Mouse (Mus musculus) limb, embryonic 10.5 days (tissue): Measurements from ENCODE around the gene Nsd1. TPM values are rescaled to one million over a fixed set of nuclear protein-coding genes. Genes with fewer than 3 reads are reported as not detected.

Experiments
- DNase-seq: peaks from one replicate; pipeline ENCODE4 v3.0.0-alpha.2; 2017; ENCODE audit warnings: low spot score
- H3K27ac ChIP-seq: fragments of 300-500 bp; sonication (generic); 2 replicates; pipeline ENCODE4 v1.5.1; 2016; ENCODE audit warnings: mild to moderate bottlenecking
- H3K27me3 ChIP-seq: fragments of 300-500 bp; sonication (generic); 2 replicates; pipeline ENCODE4 v1.6.1; 2016; ENCODE audit warnings: low read depth, mild to moderate bottlenecking; ENCODE audit not compliant: poor library complexity, severe bottlenecking
- H3K36me3 ChIP-seq: fragments of 300-500 bp; sonication (generic); 2 replicates; pipeline ENCODE4 v1.6.1; 2016; ENCODE audit warnings: mild to moderate bottlenecking, moderate library complexity
- H3K4me1 ChIP-seq: fragments of 300-500 bp; sonication (generic); 2 replicates; pipeline ENCODE4 v1.6.1; 2016
- H3K4me3 ChIP-seq: fragments of 300-500 bp; sonication (generic); 2 replicates; pipeline ENCODE4 v1.5.1; 2016; ENCODE audit warnings: mild to moderate bottlenecking, moderate library complexity
- H3K9me3 ChIP-seq: fragments of 300-500 bp; sonication (generic); replicated peaks from 2 replicates; pipeline ENCODE4 v1.6.1; 2016; ENCODE audit warnings: mild to moderate bottlenecking
- WGBS: fragments of 180-500 bp; shearing (Covaris S2); methylation state at CpG from one replicate; pipeline ENCODE4 v1.1.7; 2016; 5-methylcytosine and 5-hydroxymethylcytosine counted together
- polyA plus RNA-seq: library from polyadenylated mRNA; unstranded; fragments of >200 nt; fragmentation: Nextera tagmentation; extraction: Ambion mirVana; gene quantifications from 2 replicates; pipeline ENCODE4 v1.2.1, GENCODE M21; 2016

Gene Nsd1
- polyA plus RNA-seq, 1 experiment from 2014 or later: 69.1 TPM

DNA sequence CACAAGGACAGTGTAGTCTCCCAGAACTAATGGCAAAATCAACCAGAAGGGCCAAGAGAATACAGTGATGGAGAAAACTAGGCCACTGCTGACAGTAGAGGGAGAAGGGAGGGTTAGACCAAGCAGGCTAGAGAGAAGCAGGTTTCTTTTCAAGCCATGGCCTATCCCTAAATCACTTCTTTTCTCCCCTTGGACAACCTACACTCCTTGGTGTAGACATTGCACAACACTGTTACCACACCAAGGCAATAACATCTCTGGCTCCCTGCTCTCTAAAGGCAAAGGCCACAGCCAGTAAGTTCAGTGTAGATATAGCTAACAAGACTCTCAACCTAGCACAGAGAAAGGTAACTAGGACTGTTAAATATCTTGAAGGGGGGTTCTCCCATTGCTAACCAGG is 151.6 kb downstream of the Nsd1 start:
- Histone ChIP-seq H3K36me3 (peaks cover 52% of the 10 kb centered on the region), H3K27me3 (no peaks in the 10 kb centered on the region), H3K9me3 (no peaks in the 10 kb centered on the region), H3K4me1 (peaks cover 19% of the 10 kb centered on the region), H3K27ac (no peak overlapping the region), H3K4me3 (peak overlapping the region; percentile 89)
- DNase-seq: no peak

DNA sequence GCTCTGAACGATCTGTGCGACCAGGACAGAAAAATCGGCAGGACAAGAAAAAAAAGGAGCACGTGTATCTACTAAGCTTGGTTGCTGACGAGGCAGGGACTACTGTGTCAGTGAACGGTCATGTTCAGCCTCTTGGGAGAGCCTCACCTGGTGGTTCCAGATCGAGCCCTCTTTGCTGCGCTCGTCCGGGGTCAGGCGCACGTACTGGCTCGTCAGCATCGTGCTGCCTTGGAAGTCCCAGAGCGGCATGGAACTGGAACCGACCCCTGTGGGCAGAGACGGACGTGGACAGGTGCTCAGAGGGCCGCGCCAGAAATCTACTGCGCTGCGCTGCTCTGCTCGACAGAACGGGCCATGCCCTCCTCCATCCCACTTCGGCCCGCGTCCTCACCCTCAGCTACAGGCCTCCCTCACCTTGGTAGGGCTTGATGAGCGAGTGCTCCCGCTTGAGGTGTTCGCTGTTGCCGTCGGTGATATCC is 152.4 kb downstream of the Nsd1 start:
- peak; percentile 39 for DNase-seq
- no peaks in the 10 kb centered on the region for H3K27me3 ChIP-seq
- WGBS: under 1% methylated on average over 32 of the region's 32 CpGs
- peak overlapping the region; percentile 89 for H3K4me3 ChIP-seq
- peaks cover 43% of the 10 kb centered on the region for H3K36me3 ChIP-seq
- H3K27ac ChIP-seq: peak overlapping the region; percentile 91
- H3K9me3 ChIP-seq: no peaks in the 10 kb centered on the region
- H3K4me1 ChIP-seq: peaks cover 19% of the 10 kb centered on the region

DNA sequence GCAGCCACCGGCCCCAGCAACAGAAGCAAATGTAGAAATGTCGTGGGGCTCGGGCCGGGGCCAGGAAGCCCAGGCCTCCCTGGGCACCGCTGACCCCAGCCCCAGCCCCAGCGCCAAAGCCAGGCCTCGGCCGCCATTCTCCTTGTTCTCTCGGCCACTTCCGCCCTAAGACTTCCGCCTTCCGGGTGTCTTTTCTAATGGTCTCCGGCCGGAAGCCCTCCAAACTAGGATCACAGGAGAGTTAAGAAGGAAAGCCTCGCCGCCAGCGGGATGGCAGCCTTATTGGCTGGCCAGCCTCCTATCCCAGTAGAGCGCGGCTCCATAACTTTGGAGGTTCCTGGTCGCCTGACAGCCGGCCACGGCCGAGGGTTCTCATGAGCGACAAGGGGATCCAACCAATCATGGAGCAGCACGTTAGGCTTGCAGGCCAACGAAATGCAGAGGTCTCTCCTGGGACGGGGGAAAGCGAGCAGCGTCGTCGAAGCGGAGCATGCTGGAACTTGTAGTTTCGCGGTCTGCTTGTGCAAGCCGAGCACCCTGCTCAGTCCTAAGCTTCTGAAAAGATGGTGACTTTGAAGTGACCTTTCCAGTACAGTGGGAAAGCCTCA is 153.0 kb downstream of the Nsd1 start, which contains the start of gene Lman2:
Gene Lman2 (minus strand): TSS at position 331 of the 608 bp plus-strand sequence.
- peaks cover 37% of the 10 kb centered on the region for H3K36me3 ChIP-seq
- peaks cover 19% of the 10 kb centered on the region for H3K4me1 ChIP-seq
- WGBS: under 1% methylated on average over 35 of the region's 35 CpGs
- H3K27ac ChIP-seq: peak within 1 kb of the TSS; percentile 91
- DNase-seq: peak; percentile 96
- no peaks in the 10 kb centered on the region for H3K27me3 ChIP-seq
- no peaks in the 10 kb centered on the region for H3K9me3 ChIP-seq
- H3K4me3 ChIP-seq: peak within 1 kb of the TSS; percentile 89

Other genes starting within 250 kb of the Nsd1 start
- gene Hk3, start 188.4 kb upstream of the Nsd1 start, polyA plus RNA-seq: 0.33 and 0.53 TPM in 2 replicates
- gene Uimc1, start 109.5 kb upstream of the Nsd1 start, polyA plus RNA-seq: 21.2 and 24.4 TPM in 2 replicates
- 25.0 and 30.0 TPM in 2 replicates for gene Zfp346, start 104.5 kb upstream of the Nsd1 start, polyA plus RNA-seq
- gene Gm17617, start 76.2 kb upstream of the Nsd1 start, polyA plus RNA-seq: not detected in 2 replicates
- gene Fgfr4, start 57.1 kb upstream of the Nsd1 start, polyA plus RNA-seq: 0.73 and 2.1 TPM in 2 replicates
- gene Prelid1, start 110.7 kb downstream of the Nsd1 start, polyA plus RNA-seq: 472 and 529 TPM in 2 replicates
- gene Rab24, start 112.2 kb downstream of the Nsd1 start, polyA plus RNA-seq: 79.0 and 85.8 TPM in 2 replicates
- 15.8 and 27.5 TPM in 2 replicates for gene Mxd3, start 120.0 kb downstream of the Nsd1 start, polyA plus RNA-seq
- gene Lman2, start 153.0 kb downstream of the Nsd1 start, polyA plus RNA-seq: 112 and 113 TPM in 2 replicates
- gene Rgs14, start 159.9 kb downstream of the Nsd1 start, polyA plus RNA-seq: 0.70 and 1.1 TPM in 2 replicates
- not detected in 2 replicates for gene Slc34a1, start 188.4 kb downstream of the Nsd1 start, polyA plus RNA-seq
- not detected in 2 replicates for gene Pfn3, start 205.4 kb downstream of the Nsd1 start, polyA plus RNA-seq
- 0.14 TPM in 1 of 2 replicates, not detected in the other for gene F12, start 217.0 kb downstream of the Nsd1 start, polyA plus RNA-seq
- 63.6 and 71.1 TPM in 2 replicates for gene Grk6, start 235.3 kb downstream of the Nsd1 start, polyA plus RNA-seq